Mouse (Mus musculus): Measurements from ENCODE around the gene Sp8. TPM values are rescaled to one million over a fixed set of nuclear protein-coding genes. Genes with fewer than 3 reads are reported as not detected.
A peak's percentile ranks its signal among the peaks of the same experiment; 100 is the strongest.

The Sp8 gene
- polyA plus RNA-seq (2014; fragmentation: Nextera tagmentation; extraction: Ambion mirVana) = not detected in 2 replicates

- Histone ChIP-seq H3K27me3 (ENCODE audit: control insufficient read depth, insufficient read depth, low read length) (peaks cover 64% of the 10 kb centered on the region), H3K9me3 (ENCODE audit: control insufficient read depth, low read depth, low read length) (no peaks in the 10 kb centered on the region), H3K4me3 (ENCODE audit: low read depth, low read length) (peak within 1 kb of the TSS; percentile 35), H3K27ac (ENCODE audit: low read length) (no peak within 1 kb of the TSS), H3K36me3 (ENCODE audit: control insufficient read depth, insufficient read depth, low read length) (no peaks in the 10 kb centered on the region), H3K4me2 (replicated peaks; ENCODE audit: low read depth, low read length) (peak within 1 kb of the TSS; percentile 64), H3K9ac (replicated peaks; ENCODE audit: low read depth, low read length) (no peak within 1 kb of the TSS), H3K4me1 (ENCODE audit: control insufficient read depth, insufficient read depth, low read length) (0 out of 2 replicates have a peak, but pooled peaks cover 6% of the 10 kb centered on the region)
- no peak for ATAC-seq (ENCODE audit: insufficient number of reproducible peaks, insufficient read depth, low FRiP score, low read depth)
- WGBS = 4% methylated on average over 6 of the region's 6 CpGs
These were observed at the start of gene Sp8 for GRCm38 (mm10) chr12:118846221-118846620. Gene Sp8, plus strand, starts transcription at chr12:118846329.

- 5% methylated on average over 17 of the region's 17 CpGs for WGBS
- Histone ChIP-seq H3K4me1 (ENCODE audit: control insufficient read depth, insufficient read depth, low read length) (no peaks in the 10 kb centered on the region), H3K9ac (replicated peaks; ENCODE audit: low read depth, low read length) (no peak overlapping the region), H3K27me3 (ENCODE audit: control insufficient read depth, insufficient read depth, low read length) (no peaks in the 10 kb centered on the region; the same call in 1 of the 2 replicates), H3K27ac (ENCODE audit: low read length) (no peak overlapping the region), H3K4me3 (ENCODE audit: low read depth, low read length) (no peak overlapping the region), H3K4me2 (replicated peaks; ENCODE audit: low read depth, low read length) (0 out of 2 replicates have a peak overlapping the region, but pooled peaks have one; percentile 10), H3K9me3 (ENCODE audit: control insufficient read depth, low read depth, low read length) (no peaks in the 10 kb centered on the region), H3K36me3 (ENCODE audit: control insufficient read depth, insufficient read depth, low read length) (no peaks in the 10 kb centered on the region)
- ATAC-seq (ENCODE audit: insufficient number of reproducible peaks, insufficient read depth, low FRiP score, low read depth) = no peak
These were observed 34.7 kb upstream of the Sp8 start for GRCm38 (mm10) chr12:118811328-118811961.

GRCm38 (mm10) chr12:118814561-118814960 is 31.6 kb upstream of the Sp8 start:
- Histone ChIP-seq H3K36me3 (ENCODE audit: control insufficient read depth, insufficient read depth, low read length) (no peaks in the 10 kb centered on the region), H3K4me3 (ENCODE audit: low read depth, low read length) (no peak overlapping the region), H3K9me3 (ENCODE audit: control insufficient read depth, low read depth, low read length) (no peaks in the 10 kb centered on the region), H3K27ac (ENCODE audit: low read length) (no peak overlapping the region), H3K4me1 (ENCODE audit: control insufficient read depth, insufficient read depth, low read length) (no peaks in the 10 kb centered on the region), H3K27me3 (ENCODE audit: control insufficient read depth, insufficient read depth, low read length) (no peaks in the 10 kb centered on the region; the same call in 1 of the 2 replicates), H3K4me2 (replicated peaks; ENCODE audit: low read depth, low read length) (no peak overlapping the region), H3K9ac (replicated peaks; ENCODE audit: low read depth, low read length) (no peak overlapping the region)
- ATAC-seq (ENCODE audit: insufficient number of reproducible peaks, insufficient read depth, low FRiP score, low read depth) = no peak
- 69% methylated on average over 3 of the region's 3 CpGs for WGBS

- Histone ChIP-seq H3K9me3 (ENCODE audit: control insufficient read depth, low read depth, low read length) (no peaks in the 10 kb centered on the region), H3K9ac (replicated peaks; ENCODE audit: low read depth, low read length) (no peak overlapping the region), H3K4me3 (ENCODE audit: low read depth, low read length) (no peak overlapping the region), H3K27ac (ENCODE audit: low read length) (no peak overlapping the region), H3K36me3 (ENCODE audit: control insufficient read depth, insufficient read depth, low read length) (no peaks in the 10 kb centered on the region), H3K4me1 (ENCODE audit: control insufficient read depth, insufficient read depth, low read length) (no peaks in the 10 kb centered on the region), H3K4me2 (replicated peaks; ENCODE audit: low read depth, low read length) (no peak overlapping the region), H3K27me3 (ENCODE audit: control insufficient read depth, insufficient read depth, low read length) (no peaks in the 10 kb centered on the region; the same call in 1 of the 2 replicates)
- ATAC-seq (ENCODE audit: insufficient number of reproducible peaks, insufficient read depth, low FRiP score, low read depth) = no peak
These were observed 30.0 kb upstream of the Sp8 start for GRCm38 (mm10) chr12:118816156-118816555.

GRCm38 (mm10) chr12:118829881-118830280 is 16.2 kb upstream of the Sp8 start:
- no peak for ATAC-seq (ENCODE audit: insufficient number of reproducible peaks, insufficient read depth, low FRiP score, low read depth)
- 0 out of 2 replicates have a peak, but pooled peaks cover under 1% of the 10 kb centered on the region for H3K27me3 ChIP-seq (ENCODE audit: control insufficient read depth, insufficient read depth, low read length)
- H3K27ac ChIP-seq (ENCODE audit: low read length) = no peak overlapping the region
- H3K9ac ChIP-seq (replicated peaks; ENCODE audit: low read depth, low read length) = no peak overlapping the region
- no peaks in the 10 kb centered on the region for H3K4me1 ChIP-seq (ENCODE audit: control insufficient read depth, insufficient read depth, low read length)
- H3K9me3 ChIP-seq (ENCODE audit: control insufficient read depth, low read depth, low read length) = no peaks in the 10 kb centered on the region
- 82% methylated on average over 6 of the region's 6 CpGs for WGBS
- no peaks in the 10 kb centered on the region for H3K36me3 ChIP-seq (ENCODE audit: control insufficient read depth, insufficient read depth, low read length)
- H3K4me2 ChIP-seq (replicated peaks; ENCODE audit: low read depth, low read length) = no peak overlapping the region
- no peak overlapping the region for H3K4me3 ChIP-seq (ENCODE audit: low read depth, low read length)

DNA sequence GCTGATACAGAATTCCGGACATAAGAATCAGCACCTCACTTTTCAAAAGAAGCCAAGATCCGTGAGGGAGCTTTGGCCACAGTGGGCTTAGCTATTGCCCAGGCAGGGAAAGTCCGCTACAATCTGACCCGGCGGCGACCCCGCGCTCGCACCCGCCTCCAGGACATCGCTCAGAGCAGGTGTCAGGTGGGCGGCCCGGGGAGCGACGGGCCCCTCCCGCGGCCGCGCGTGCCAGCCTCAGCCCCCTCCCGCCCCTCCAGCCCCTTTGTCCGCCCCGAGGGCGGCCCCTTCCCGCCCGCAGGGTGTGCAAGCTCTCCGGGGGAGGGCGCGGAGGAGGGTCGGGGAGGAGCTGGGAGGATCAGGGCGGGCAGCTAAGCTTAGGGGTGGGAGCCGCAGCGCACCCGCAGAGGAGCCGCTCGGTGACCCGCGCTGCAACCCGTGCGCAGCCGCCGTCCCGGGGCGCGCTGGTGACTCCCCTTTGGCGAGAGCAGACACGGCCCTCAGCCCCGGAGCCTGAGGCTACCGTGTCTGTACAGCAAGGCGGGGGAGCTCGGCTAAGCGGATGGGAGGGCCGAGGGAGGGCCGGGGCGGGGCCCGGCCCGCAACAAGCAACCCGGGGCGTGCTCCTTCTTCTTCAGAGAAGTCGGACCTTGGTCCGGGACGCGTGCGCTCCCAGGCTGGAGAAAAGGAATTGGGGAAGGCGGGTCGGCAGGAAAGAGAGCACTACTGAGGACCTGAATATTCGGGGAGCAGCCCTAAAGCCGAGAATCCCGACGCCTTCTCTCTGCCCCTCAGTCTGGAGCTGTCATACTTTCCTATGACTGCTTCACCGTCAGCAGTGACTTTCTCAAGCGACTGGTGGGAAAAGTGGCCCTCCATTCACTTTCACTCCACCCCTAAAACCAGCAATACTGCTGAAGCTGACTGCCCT is 9.5 kb upstream of the Sp8 start:
- Histone ChIP-seq H3K36me3 (ENCODE audit: control insufficient read depth, insufficient read depth, low read length) (no peaks in the 10 kb centered on the region), H3K27ac (ENCODE audit: low read length) (no peak overlapping the region), H3K4me1 (ENCODE audit: control insufficient read depth, insufficient read depth, low read length) (0 out of 2 replicates have a peak, but pooled peaks cover 8% of the 10 kb centered on the region), H3K4me2 (replicated peaks; ENCODE audit: low read depth, low read length) (peak overlapping the region; percentile 86), H3K4me3 (ENCODE audit: low read depth, low read length) (peak overlapping the region; percentile 51), H3K27me3 (ENCODE audit: control insufficient read depth, insufficient read depth, low read length) (peaks cover 38% of the 10 kb centered on the region), H3K9ac (replicated peaks; ENCODE audit: low read depth, low read length) (no peak overlapping the region), H3K9me3 (ENCODE audit: control insufficient read depth, low read depth, low read length) (no peaks in the 10 kb centered on the region)
- WGBS = under 1% methylated on average over 69 of the region's 72 CpGs
- peak; percentile 89 for ATAC-seq (ENCODE audit: insufficient number of reproducible peaks, insufficient read depth, low FRiP score, low read depth)

DNA sequence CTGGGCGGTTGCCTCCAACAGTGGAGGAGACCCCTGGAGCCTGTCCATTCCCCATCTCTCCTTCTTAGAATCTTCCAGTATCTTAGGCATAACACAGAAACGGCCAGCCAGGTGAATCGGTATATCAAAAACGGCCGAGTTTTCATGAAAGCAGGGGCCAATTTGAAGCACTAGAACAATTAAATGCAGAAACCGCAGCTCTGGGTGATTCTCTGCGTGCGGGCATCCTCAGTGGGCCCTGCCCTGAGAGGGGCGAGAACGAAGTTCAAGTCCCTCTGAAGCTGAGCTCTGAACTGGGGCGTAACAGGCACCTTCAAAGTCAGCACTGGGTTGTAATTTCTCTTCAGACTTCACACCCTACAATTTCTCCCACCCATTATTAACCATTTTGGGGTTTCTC is 8.8 kb upstream of the Sp8 start:
- 0 out of 2 replicates have a peak, but pooled peaks cover 8% of the 10 kb centered on the region for H3K4me1 ChIP-seq (ENCODE audit: control insufficient read depth, insufficient read depth, low read length)
- 0 out of 2 replicates have a peak, but pooled peaks have one; percentile 7 for ATAC-seq (ENCODE audit: insufficient number of reproducible peaks, insufficient read depth, low FRiP score, low read depth)
- peak overlapping the region; percentile 86 for H3K4me2 ChIP-seq (replicated peaks; ENCODE audit: low read depth, low read length)
- H3K36me3 ChIP-seq (ENCODE audit: control insufficient read depth, insufficient read depth, low read length) = no peaks in the 10 kb centered on the region
- H3K27ac ChIP-seq (ENCODE audit: low read length) = no peak overlapping the region
- H3K9ac ChIP-seq (replicated peaks; ENCODE audit: low read depth, low read length) = no peak overlapping the region
- no peaks in the 10 kb centered on the region for H3K9me3 ChIP-seq (ENCODE audit: control insufficient read depth, low read depth, low read length)
- 4% methylated on average over 11 of the region's 11 CpGs for WGBS
- peak overlapping the region; percentile 51 for H3K4me3 ChIP-seq (ENCODE audit: low read depth, low read length)
- H3K27me3 ChIP-seq (ENCODE audit: control insufficient read depth, insufficient read depth, low read length) = peaks cover 38% of the 10 kb centered on the region

DNA sequence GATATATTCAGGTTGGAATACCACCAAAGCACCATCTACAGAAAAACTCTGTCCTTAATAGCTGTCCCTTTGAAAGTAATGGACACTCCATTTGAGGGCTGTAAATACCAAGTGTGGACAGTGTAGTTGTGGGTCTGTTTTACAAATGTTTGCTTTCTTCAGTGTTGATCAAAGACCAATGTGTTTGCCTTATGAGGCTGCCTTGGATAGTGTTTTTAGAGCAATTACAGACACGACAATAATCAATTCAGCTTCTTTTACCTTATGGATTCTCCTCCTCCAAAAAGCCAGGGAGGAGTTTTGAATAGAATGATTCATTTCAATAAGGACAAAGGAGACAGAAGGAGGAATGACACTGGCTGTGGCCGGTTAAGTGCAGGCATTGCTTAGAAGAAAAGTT is 7.9 kb upstream of the Sp8 start:
- Histone ChIP-seq H3K4me1 (ENCODE audit: control insufficient read depth, insufficient read depth, low read length) (0 out of 2 replicates have a peak, but pooled peaks cover 8% of the 10 kb centered on the region), H3K4me2 (replicated peaks; ENCODE audit: low read depth, low read length) (no peak overlapping the region), H3K9ac (replicated peaks; ENCODE audit: low read depth, low read length) (no peak overlapping the region), H3K9me3 (ENCODE audit: control insufficient read depth, low read depth, low read length) (no peaks in the 10 kb centered on the region), H3K27me3 (ENCODE audit: control insufficient read depth, insufficient read depth, low read length) (peaks cover 45% of the 10 kb centered on the region), H3K36me3 (ENCODE audit: control insufficient read depth, insufficient read depth, low read length) (no peaks in the 10 kb centered on the region), H3K4me3 (ENCODE audit: low read depth, low read length) (no peak overlapping the region), H3K27ac (ENCODE audit: low read length) (no peak overlapping the region)
- ATAC-seq (ENCODE audit: insufficient number of reproducible peaks, insufficient read depth, low FRiP score, low read depth) = no peak
- 3% methylated on average over 2 of the region's 2 CpGs for WGBS

All from stomach, embryonic 14.5 days (tissue).